ENCODE assay signal across 18 mouse cellular contexts in genomic region chr16:14378654-14379053, GRCm38 (mm10). TPM values are rescaled to one million over a fixed set of nuclear protein-coding genes. Genes with fewer than 3 reads are reported as not detected.
DNase-seq lines count a peak whose midpoint lies in the region; ATAC-seq and TF ChIP-seq lines count a peak whose summit lies in the region.
"Had no signal": no experiment of that assay in that cellular context is flagged by ENCODE, and none has a peak within 500 bp of the region (broad histone marks: within the 10 kb centered on the region; RNA-seq: fewer than 3 reads in every experiment).

No protein-coding gene starts in this region.

- no peak for TF ChIP-seq RAD21 in MEL (IDR thresholded peaks at IDR 0.05; ENCODE audit: low read depth, low read length)

- DNase-seq in gastrocnemius, adult 2 months = no peak
- no peak for DNase-seq in gastrocnemius, postnatal 4 days (ENCODE audit: low spot score in 2 of 2)
- DNase-seq in MEL (ENCODE audit: low read depth, low spot score) (peak; percentile 86), liver (peak; percentile 15)
- DNase-seq in spleen, postnatal 4 days (ENCODE audit: low spot score in 2 of 2) = no peak
- DNase-seq in urinary bladder, postnatal 10 days (ENCODE audit: low spot score) = no peak
- no peak for DNase-seq in adrenal gland, postnatal 10 days
- DNase-seq: cerebellum, adult 9-11 months; embryo, embryonic 11 days; kidney, adult 2 months; kidney, postnatal 14 days; lung, embryonic 14.5 days; right cerebral cortex, postnatal 25 days had no signal

- no peaks in the 10 kb centered on the region for H3K9me3 ChIP-seq in MEL (replicated peaks; ENCODE audit: insufficient read depth, low read length)
- H3K9me3 ChIP-seq: hindbrain, embryonic 10.5 days; midbrain, embryonic 15.5 days; neural tube, embryonic 15.5 days had no signal

- no peak for TF ChIP-seq POLR2A in MEL (IDR thresholded peaks at IDR 0.05; ENCODE audit: control insufficient read depth in 1 of 2, insufficient read depth in 1 of 2, low read depth in 1 of 2, low read length in 2 of 2, poor library complexity in 1 of 2)

- peak; percentile 84 to 90 for TF ChIP-seq EP300 in MEL (IDR thresholded peaks at IDR 0.05; ENCODE audit: low read depth in 1 of 2, low read length in 2 of 2)

- H3K4me1 ChIP-seq in MEL (ENCODE audit: control insufficient read depth in 1 of 2, insufficient read depth in 2 of 2, low read length in 2 of 2) = peaks cover 22 to 27% of the 10 kb centered on the region in 2 experiments
- H3K4me1 ChIP-seq: hindbrain, embryonic 10.5 days; midbrain, embryonic 15.5 days; neural tube, embryonic 15.5 days had no signal

- H3K36me3 ChIP-seq in MEL (ENCODE audit: control insufficient read depth in 1 of 2, insufficient read depth in 2 of 2, low read length in 2 of 2) = peaks cover 6 to 39% of the 10 kb centered on the region in 2 experiments
- H3K36me3 ChIP-seq: hindbrain, embryonic 10.5 days; midbrain, embryonic 15.5 days; neural tube, embryonic 15.5 days had no signal

- intact Hi-C loops in gastrocnemius, adult 2 months (cut with DNase I) = no loop called here

- ATAC-seq in megakaryocyte progenitor cell, adult 5-6 weeks (replicated peaks; ENCODE audit: poor library complexity) = peak; percentile 68
- ATAC-seq: midbrain, embryonic 15.5 days had no signal

- H3K27me3 ChIP-seq in MEL (ENCODE audit: control insufficient read depth in 1 of 2, insufficient read depth in 2 of 2, low read length in 2 of 2) = no peaks in the 10 kb centered on the region
- H3K27me3 ChIP-seq: midbrain, embryonic 15.5 days; neural tube, embryonic 15.5 days had no signal

- H3K79me2 ChIP-seq in MEL (ENCODE audit: control insufficient read depth, insufficient read depth, low read length, poor library complexity) = peaks cover 68% of the 10 kb centered on the region

- TF ChIP-seq CTCF in gastrocnemius, adult 2 months (IDR thresholded peaks at IDR 0.05) = no peak
- no peak for TF ChIP-seq CTCF in MEL (IDR thresholded peaks at IDR 0.05 in 2 of 3, conservative IDR thresholded peaks at IDR 0.05 in 1 of 3; ENCODE audit: control insufficient read depth in 1 of 3, insufficient read depth in 1 of 3, low read depth in 2 of 3, low read length in 3 of 3, poor library complexity in 1 of 3, severe bottlenecking in 1 of 3)

- no peak overlapping the region for H3K4me3 ChIP-seq in gastrocnemius, adult 2 months
- H3K4me3 ChIP-seq in MEL (ENCODE audit: control insufficient read depth in 1 of 2, insufficient read depth in 1 of 2, low read depth in 2 of 2, low read length in 2 of 2) = no peak overlapping the region
- H3K4me3 ChIP-seq: hindbrain, embryonic 10.5 days; layer of hippocampus, adult 2 months; midbrain, embryonic 15.5 days; neural tube, embryonic 15.5 days had no signal

- H3K27ac ChIP-seq in gastrocnemius, adult 2 months = peak overlapping the region; percentile 94
- H3K27ac ChIP-seq in MEL (ENCODE audit: control insufficient read depth, low read depth, low read length) = peak overlapping the region; percentile 81
- H3K27ac ChIP-seq: hindbrain, embryonic 10.5 days; layer of hippocampus, adult 2 months; midbrain, embryonic 15.5 days; neural tube, embryonic 15.5 days had no signal

- H3K9ac ChIP-seq in MEL (ENCODE audit: control insufficient read depth, low read depth, low read length, poor library complexity, severe bottlenecking) = peak overlapping the region; percentile 6; the same call in 1 of the 2 replicates
- H3K9ac ChIP-seq: lung, embryonic 14.5 days; midbrain, embryonic 15.5 days; neural tube, embryonic 15.5 days had no signal

TF ChIP-seq in MEL, 35 proteins besides CTCF, POLR2A, EP300 and RAD21:
- TF ChIP-seq UBTF (IDR thresholded peaks at IDR 0.05; ENCODE audit: borderline replicate concordance, insufficient read depth, low read depth, low read length) = no peak
- TF ChIP-seq TBP (IDR thresholded peaks at IDR 0.05; ENCODE audit: low read depth, low read length) = no peak
- TF ChIP-seq NELFE (IDR thresholded peaks at IDR 0.05; ENCODE audit: low read depth, low read length) = no peak
- TF ChIP-seq MYC (IDR thresholded peaks at IDR 0.05; ENCODE audit: low read depth, low read length) = 0 out of 2 replicates have a peak, but pooled peaks have one; percentile 43
- no peak for TF ChIP-seq USF1 (IDR thresholded peaks at IDR 0.05; ENCODE audit: low read depth, low read length)
- TF ChIP-seq CHD1 (IDR thresholded peaks at IDR 0.05; ENCODE audit: low read depth, low read length) = no peak
- peak; percentile 70 for TF ChIP-seq SIN3A (IDR thresholded peaks at IDR 0.05; ENCODE audit: low read length)
- TF ChIP-seq ELF1 (IDR thresholded peaks at IDR 0.05; ENCODE audit: low read depth, low read length) = 0 out of 2 replicates have a peak, but pooled peaks have one; percentile 50
- TF ChIP-seq MAZ (IDR thresholded peaks at IDR 0.05; ENCODE audit: low read depth, low read length) = no peak
- TF ChIP-seq POLR2AphosphoS2 (IDR thresholded peaks at IDR 0.05; ENCODE audit: low read length) = no peak
- TF ChIP-seq TCF12 (IDR thresholded peaks at IDR 0.05; ENCODE audit: low read depth, low read length) = peak; percentile 27; the same call in 1 of the 2 replicates
- TF ChIP-seq MEF2A (IDR thresholded peaks at IDR 0.05; ENCODE audit: extremely low read depth, insufficient replicate concordance, low read depth, low read length, poor library complexity, severe bottlenecking) = no peak
- no peak for TF ChIP-seq POLR2AphosphoS5 (IDR thresholded peaks at IDR 0.05; ENCODE audit: borderline replicate concordance, low read depth, low read length)
- TF ChIP-seq MYB (IDR thresholded peaks at IDR 0.05; ENCODE audit: low read depth, low read length) = peak; percentile 61; the same call in 1 of the 2 replicates
- TF ChIP-seq ETS1 (IDR thresholded peaks at IDR 0.05; ENCODE audit: low read depth, low read length) = peak; percentile 44; the same call in 1 of the 2 replicates
- peak; percentile 55 for TF ChIP-seq MXI1 (IDR thresholded peaks at IDR 0.05; ENCODE audit: low read depth, low read length)
- TF ChIP-seq RCOR1 (IDR thresholded peaks at IDR 0.05; ENCODE audit: low read depth, low read length) = peak; percentile 50; the same call in 1 of the 2 replicates
- peak; percentile 36; the same call in 1 of the 2 replicates for TF ChIP-seq HCFC1 (IDR thresholded peaks at IDR 0.05; ENCODE audit: low read depth, low read length)
- no peak for TF ChIP-seq MAFK (IDR thresholded peaks at IDR 0.05; ENCODE audit: borderline replicate concordance, low read depth, low read length)
- no peak for TF ChIP-seq ZC3H11A (IDR thresholded peaks at IDR 0.05; ENCODE audit: low read depth, low read length)
- no peak for TF ChIP-seq E2F4 (IDR thresholded peaks at IDR 0.05; ENCODE audit: borderline replicate concordance, low read depth, low read length)
- TF ChIP-seq BHLHE40 (IDR thresholded peaks at IDR 0.05; ENCODE audit: borderline replicate concordance, low read depth, low read length) = no peak
- TF ChIP-seq CHD2 (IDR thresholded peaks at IDR 0.05; ENCODE audit: low read length) = no peak
- no peak for TF ChIP-seq NRF1 (IDR thresholded peaks at IDR 0.05; ENCODE audit: insufficient read depth, low read depth, low read length, poor library complexity, severe bottlenecking)
- TF ChIP-seq ZKSCAN1 (IDR thresholded peaks at IDR 0.05; ENCODE audit: low read depth, low read length) = no peak
- no peak for TF ChIP-seq GABPA (IDR thresholded peaks at IDR 0.05; ENCODE audit: low read depth, low read length)
- peak; percentile 63 for TF ChIP-seq MAX (IDR thresholded peaks at IDR 0.05; ENCODE audit: low read length)
- TF ChIP-seq TAL1 (IDR thresholded peaks at IDR 0.05; ENCODE audit: low read length) = 0 out of 2 replicates have a peak, but pooled peaks have one; percentile 12
- no peak for TF ChIP-seq USF2 (IDR thresholded peaks at IDR 0.05; ENCODE audit: borderline replicate concordance in 1 of 2, insufficient read depth in 1 of 2, low read depth in 1 of 2, low read length in 2 of 2)
- no peak for TF ChIP-seq JUND (IDR thresholded peaks at IDR 0.05; ENCODE audit: low read depth, low read length)
- TF ChIP-seq GATA1 (IDR thresholded peaks at IDR 0.05; ENCODE audit: low read depth, low read length) = peak; percentile 43; the same call in 1 of the 2 replicates
- TF ChIP-seq ZNF384 (IDR thresholded peaks at IDR 0.05; ENCODE audit: low read depth, low read length) = no peak
- no peak for TF ChIP-seq ZMIZ1 (IDR thresholded peaks at IDR 0.05; ENCODE audit: low read depth, low read length)
- 0 out of 2 replicates have a peak, but pooled peaks have one; percentile 9 for TF ChIP-seq SMC3 (IDR thresholded peaks at IDR 0.05; ENCODE audit: low read depth, low read length)
- TF ChIP-seq KAT2A (conservative IDR thresholded peaks at IDR 0.05; ENCODE audit: low read depth, low read length) = no peak

RNA-seq across cellular contexts. Expression of gene Abcc1, which starts 17.3 kb away (rescaled TPM):
- total RNA-seq in gastrocnemius, adult 2 months (2021) = 10 to 100 TPM; 21.6 to 25.0 TPM
- 10 to 100 TPM; 25.9 to 29.4 TPM for total RNA-seq in gastrocnemius, postnatal 4 days (2021)
- total RNA-seq in MEL (2012; rRNA removed) = 30.9 and 31.5 TPM in 2 replicates
- polyA plus RNA-seq in MEL (2012; ENCODE audit: insufficient read depth in 1 of 2, insufficient read length in 2 of 2, low read depth in 1 of 2, low replicate concordance in 2 of 2, missing spikeins in 1 of 2) = 10 to 100 TPM; 34.2 to 39.8 TPM
- total RNA-seq in megakaryocyte progenitor cell, adult 5-6 weeks (2015) = 25.9 and 30.6 TPM in 2 replicates
- 28.8 and 35.6 TPM in 2 replicates for total RNA-seq in megakaryocyte progenitor cell, adult 5-6 weeks (2017)
- total RNA-seq in adrenal gland, postnatal 10 days (2021) = 10 to 100 TPM; 16.8 to 27.0 TPM

Comparison
In these comparisons a context has a peak if more than half of its experiments do, and no peak if none do; other contexts are left out.
1. DNase-seq: peak in MEL (single experiment) and liver (single experiment); none in gastrocnemius, adult 2 months (single experiment), gastrocnemius, postnatal 4 days (0 of 2), spleen, postnatal 4 days (0 of 2), urinary bladder, postnatal 10 days (single experiment) and adrenal gland, postnatal 10 days (single experiment).